Mouse (Mus musculus) adrenal gland, adult 10 weeks (tissue): ENCODE measurements around the gene Vmn2r98. TPM values are rescaled to one million over a fixed set of nuclear protein-coding genes. Genes with fewer than 3 reads are reported as not detected.

Experiments
- polyA plus RNA-seq: library from polyadenylated mRNA; stranded (reverse); fragments of 350-450 nt; fragmentation: Illumina TruSeq; extraction: RNeasy Lipid Tissue Mini Kit (QIAGEN cat#74804); gene quantifications from one replicate; pipeline ENCODE4 v1.2.3, GENCODE M21; 2014; ENCODE audit warnings: low read depth, low replicate concordance

Gene Vmn2r98
- polyA plus RNA-seq: not detected

DNA sequence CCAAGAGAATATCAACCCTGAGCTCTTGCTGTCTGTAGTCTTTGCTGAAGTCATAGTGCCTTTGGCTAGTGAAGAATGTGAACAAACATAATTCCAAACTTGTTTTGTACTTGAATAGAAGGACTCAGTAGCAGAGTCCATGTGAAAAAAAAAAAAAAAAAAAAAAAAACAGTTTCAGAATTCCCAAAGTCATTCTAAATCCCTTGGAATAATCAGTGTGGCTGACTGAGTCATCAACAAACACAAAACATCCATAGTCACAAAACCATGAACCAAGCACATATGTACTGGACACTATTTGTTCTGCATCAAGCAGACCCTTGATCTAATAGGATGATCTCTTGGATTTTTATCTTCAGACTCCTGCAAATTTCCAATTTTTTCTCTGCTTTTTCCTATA is at the start of gene Vmn2r98:
Gene Vmn2r98, plus strand, starts transcription at position 301 of the 400 bp plus-strand sequence.

Other genes with a start within 250 kb of the Vmn2r98 start
- gene Vmn2r97, start 139.2 kb upstream of the Vmn2r98 start, polyA plus RNA-seq: not detected